Comparison of ENCODE assay signal across 8 mouse cellular contexts in the genomic region with DNA sequence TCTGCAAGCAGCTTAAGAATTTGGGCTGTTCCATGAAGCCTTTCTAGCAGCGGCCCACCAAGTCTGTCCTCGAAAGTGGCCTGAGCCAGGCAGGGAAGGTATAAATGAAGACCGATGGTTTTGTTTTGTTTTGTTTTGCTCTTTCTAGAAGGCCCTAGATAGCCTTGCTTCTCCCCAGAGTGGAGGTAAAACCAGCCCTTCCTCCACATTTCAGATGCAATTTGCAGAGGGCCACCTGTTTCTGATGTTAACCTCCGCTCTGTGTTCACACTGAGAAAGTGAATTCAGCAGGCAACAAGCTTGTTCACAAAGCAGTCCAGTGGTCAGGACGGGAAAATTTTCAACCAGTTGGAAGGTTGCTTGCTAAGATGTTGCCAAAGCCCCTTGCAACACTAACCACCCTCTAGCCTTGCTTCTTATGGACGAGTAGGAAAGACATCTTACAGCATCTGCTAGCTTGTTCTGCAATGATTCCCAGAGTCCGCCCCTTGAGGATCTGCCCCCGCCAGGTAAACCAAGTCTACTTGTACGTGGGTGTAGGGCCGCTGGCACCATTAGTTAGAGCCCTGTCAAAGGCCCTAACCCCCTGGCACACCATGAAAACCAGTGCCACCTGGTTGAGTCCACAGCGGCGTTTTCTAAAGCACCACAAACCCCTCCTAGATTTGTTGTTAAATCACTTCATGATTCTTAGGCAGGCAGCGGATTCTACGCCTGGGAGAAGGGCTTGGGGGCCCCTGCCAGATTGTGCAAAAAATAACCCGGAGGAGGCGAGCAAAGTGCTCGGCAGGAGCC. TPM values are rescaled to one million over a fixed set of nuclear protein-coding genes. Genes with fewer than 3 reads are reported as not detected.
DNase-seq lines count a peak whose midpoint lies in the region; ATAC-seq and TF ChIP-seq lines count a peak whose summit lies in the region.

No protein-coding gene starts in this region.

- ATAC-seq in limb, embryonic 14.5 days (ENCODE audit: low FRiP score, low read depth), result peak; percentile 18
- ATAC-seq in neural tube, embryonic 15.5 days (ENCODE audit: low FRiP score), result peak; percentile 44

- peak overlapping the region; percentile 82 for H3K4me2 ChIP-seq in limb, embryonic 14.5 days (replicated peaks; ENCODE audit: low read depth, low read length, severe bottlenecking)
- H3K4me2 ChIP-seq in neural tube, embryonic 15.5 days, result peak overlapping the region; percentile 75

- peak overlapping the region; percentile 93 for H3K9ac ChIP-seq in limb, embryonic 14.5 days (ENCODE audit: low read depth, low read length, severe bottlenecking)
- H3K9ac ChIP-seq in neural tube, embryonic 15.5 days (replicated peaks), result peak overlapping the region; percentile 80

- 21% methylated on average over 17 of the region's 17 CpGs for WGBS in lung, adult 2 months
- 5% methylated on average over 17 of the region's 17 CpGs for WGBS in limb, embryonic 14.5 days
- WGBS in neural tube, embryonic 15.5 days, result 1% methylated on average over 17 of the region's 17 CpGs

- no peaks in the 10 kb centered on the region for H3K36me3 ChIP-seq in limb, embryonic 14.5 days (ENCODE audit: control insufficient read depth, insufficient read depth, low read length)
- H3K36me3 ChIP-seq in neural tube, embryonic 15.5 days, result no peaks in the 10 kb centered on the region

- H3K27me3 ChIP-seq in limb, embryonic 14.5 days (ENCODE audit: control insufficient read depth, insufficient read depth, low read length), result no peaks in the 10 kb centered on the region
- peaks cover 11% of the 10 kb centered on the region for H3K27me3 ChIP-seq in neural tube, embryonic 15.5 days (replicated peaks)

- H3K27ac ChIP-seq in limb, embryonic 14.5 days (replicated peaks; ENCODE audit: low read depth, low read length), result peak overlapping the region; percentile 94
- peak overlapping the region; percentile 96 for H3K27ac ChIP-seq in neural tube, embryonic 15.5 days (replicated peaks)

- H3K4me3 ChIP-seq in lung, adult 2 months (replicated peaks; ENCODE audit: extremely low read depth, low read depth, low read length), result peak overlapping the region; percentile 39
- H3K4me3 ChIP-seq in limb, embryonic 14.5 days (replicated peaks; ENCODE audit: low read length), result peak overlapping the region; percentile 70
- H3K4me3 ChIP-seq in neural tube, embryonic 15.5 days (replicated peaks), result peak overlapping the region; percentile 62

- no peak for TF ChIP-seq CTCF in lung, adult 2 months (IDR thresholded peaks at IDR 0.05; ENCODE audit: insufficient read depth, low read length)

- DNase-seq in lung, adult 2 months, result no peak
- DNase-seq in lung, postnatal 25 days (ENCODE audit: low spot score), result no peak
- peak; percentile 65 for DNase-seq in embryo, embryonic 10.5 days (ENCODE audit: low spot score)
- peak; percentile 4 to 6 for DNase-seq in heart, postnatal 10 days
- peak; percentile 8 for DNase-seq in limb, embryonic 14.5 days (ENCODE audit: low spot score)
- DNase-seq in MN1 (ENCODE audit: low spot score), result no peak
- DNase-seq in spleen, postnatal 4 days (ENCODE audit: low spot score in 2 of 2), result no peak

- intact Hi-C loops in heart, postnatal 10 days (cut with DNase I), result loop anchor here (2.0 to 10.0 kb wide), 3 partner anchors 33 to 181 kb away; no protein-coding TSS in a partner anchor

- TF ChIP-seq POLR2A in lung, adult 2 months (IDR thresholded peaks at IDR 0.05; ENCODE audit: borderline replicate concordance, extremely low read depth, low read depth, low read length), result no peak
- no peak for TF ChIP-seq POLR2A in limb, embryonic 14.5 days (IDR thresholded peaks at IDR 0.05; ENCODE audit: borderline replicate concordance, extremely low read depth, insufficient read depth, insufficient read length)

- no peaks in the 10 kb centered on the region for H3K9me3 ChIP-seq in limb, embryonic 14.5 days (ENCODE audit: control insufficient read depth, low read length)
- no peaks in the 10 kb centered on the region for H3K9me3 ChIP-seq in neural tube, embryonic 15.5 days (replicated peaks)

- H3K4me1 ChIP-seq in lung, adult 2 months (ENCODE audit: control insufficient read depth, insufficient read depth, low read length), result no peaks in the 10 kb centered on the region
- H3K4me1 ChIP-seq in limb, embryonic 14.5 days (ENCODE audit: control insufficient read depth, insufficient read depth, low read length), result peaks cover 7% of the 10 kb centered on the region
- H3K4me1 ChIP-seq in neural tube, embryonic 15.5 days, result peaks cover 12% of the 10 kb centered on the region

RNA-seq across cellular contexts. Expression of gene Cacna2d1, which starts 0.7 kb away (rescaled TPM):
- polyA plus RNA-seq in lung, adult 2 months (2012; rRNA removed), result 2.8 and 5.5 TPM in 2 replicates
- total RNA-seq in heart, postnatal 10 days (2021), result 10 to 100 TPM; 67.1 to 70.1 TPM
- polyA plus RNA-seq in limb, embryonic 14.5 days (2012; rRNA removed), result 25.0 and 26.3 TPM in 2 replicates
- 23.4 and 26.0 TPM in 2 replicates for polyA plus RNA-seq in limb, embryonic 14.5 days (2014; fragmentation: Nextera tagmentation; extraction: Ambion mirVana)
- 30.1 and 32.8 TPM in 2 replicates for polyA plus RNA-seq in neural tube, embryonic 15.5 days (2015; fragmentation: Nextera tagmentation; extraction: Ambion mirVana)

Comparison
In these comparisons a context has a peak if more than half of its experiments do, and no peak if none do; other contexts are left out.
1. DNase-seq: peak in embryo, embryonic 10.5 days (single experiment), heart, postnatal 10 days (2 of 2) and limb, embryonic 14.5 days (single experiment); none in lung, adult 2 months (single experiment), lung, postnatal 25 days (single experiment), MN1 (single experiment) and spleen, postnatal 4 days (0 of 2).
2. Peak in every context shown above with its lines, with median percentiles within 50 percentile points of each other: H3K4me3 ChIP-seq.